In genomic region chr9:118040218-118041021, GRCm38 (mm10) we compare ENCODE assay signal across 7 mouse cellular contexts. TPM values are rescaled to one million over a fixed set of nuclear protein-coding genes. Genes with fewer than 3 reads are reported as not detected.
DNase-seq lines count a peak whose midpoint lies in the region; ATAC-seq lines count a peak whose summit lies in the region.

Gene Azi2, plus strand, starts transcription at chr9:118040499.

- no peaks in the 10 kb centered on the region for H3K27me3 ChIP-seq in intestine, embryonic 15.5 days (replicated peaks)
- no peaks in the 10 kb centered on the region for H3K27me3 ChIP-seq in midbrain, embryonic 10.5 days (ENCODE audit: low read depth, poor library complexity, severe bottlenecking)

- peak; percentile 99 for ATAC-seq in intestine, embryonic 15.5 days

- H3K9ac ChIP-seq in intestine, embryonic 15.5 days: peak within 1 kb of the TSS; percentile 86

- peak within 1 kb of the TSS; percentile 85 for H3K4me2 ChIP-seq in intestine, embryonic 15.5 days (replicated peaks)

- peak; percentile 98 for DNase-seq in adrenal gland, adult 2 months
- DNase-seq in embryo, embryonic 11.5 days (ENCODE audit: low read depth, low spot score): peak; percentile 98
- peak; percentile 96 to 97 for DNase-seq in gastrocnemius, postnatal 36 days
- DNase-seq in left cerebral cortex, postnatal 25 days (ENCODE audit: low spot score in 2 of 2): peak; percentile 99 to 100
- DNase-seq in midbrain, embryonic 10.5 days (ENCODE audit: low spot score): peak; percentile 97
- peak; percentile 98 for DNase-seq in right cerebral cortex, postnatal 4 days

- peak within 1 kb of the TSS; percentile 96 for H3K27ac ChIP-seq in intestine, embryonic 15.5 days
- H3K27ac ChIP-seq in midbrain, embryonic 10.5 days (replicated peaks): peak within 1 kb of the TSS; percentile 96

- 0 out of 2 replicates have a peak, but pooled peaks cover 3% of the 10 kb centered on the region for H3K4me1 ChIP-seq in intestine, embryonic 15.5 days (replicated peaks)
- peaks cover 16% of the 10 kb centered on the region for H3K4me1 ChIP-seq in midbrain, embryonic 10.5 days

- H3K36me3 ChIP-seq in intestine, embryonic 15.5 days: no peaks in the 10 kb centered on the region
- H3K36me3 ChIP-seq in midbrain, embryonic 10.5 days: peaks cover 3% of the 10 kb centered on the region

- peak within 1 kb of the TSS; percentile 88 for H3K4me3 ChIP-seq in intestine, embryonic 15.5 days (replicated peaks)
- peak within 1 kb of the TSS; percentile 81 for H3K4me3 ChIP-seq in midbrain, embryonic 10.5 days

- WGBS in intestine, embryonic 15.5 days: under 1% methylated on average over 87 of the region's 87 CpGs
- under 1% methylated on average over 87 of the region's 87 CpGs for WGBS in midbrain, embryonic 10.5 days

- H3K9me3 ChIP-seq in intestine, embryonic 15.5 days: no peaks in the 10 kb centered on the region
- H3K9me3 ChIP-seq in midbrain, embryonic 10.5 days (replicated peaks): no peaks in the 10 kb centered on the region

- intact Hi-C loops in gastrocnemius, postnatal 36 days (cut with DNase I): loop anchor here (2.0 kb wide), 1 partner anchor 110 kb away; the partner anchor contains the start of gene Cmc1
- intact Hi-C loops in left cerebral cortex, postnatal 25 days (cut with DNase I): loop anchor here (5.0 kb wide), 2 partner anchors 112 to 467 kb away; partner anchors contain the start of genes Cmc1 and Golga4

RNA-seq across cellular contexts. Expression of gene Azi2, which starts in this region (rescaled TPM):
- 10 to 100 TPM; 68.6 to 76.7 TPM for total RNA-seq in adrenal gland, adult 2 months (2021)
- 36.8 and 37.5 TPM in 2 replicates for polyA plus RNA-seq in adrenal gland, adult 2 months (2012; rRNA removed)
- 10 to 100 TPM; 29.7 to 38.7 TPM for total RNA-seq in gastrocnemius, postnatal 36 days (2021)
- 80.8 and 81.3 TPM in 2 replicates for polyA plus RNA-seq in intestine, embryonic 15.5 days (2015; fragmentation: Nextera tagmentation; extraction: Ambion mirVana)
- 10 to 100 TPM; 75.9 to 88.4 TPM for total RNA-seq in left cerebral cortex, postnatal 25 days (2021)
- polyA plus RNA-seq in midbrain, embryonic 10.5 days (2016; fragmentation: Nextera tagmentation; extraction: Ambion mirVana): 57.5 and 63.1 TPM in 2 replicates

Comparison
In these comparisons a context has a peak if more than half of its experiments do, and no peak if none do; other contexts are left out.
1. Peak in every context shown above with its lines: DNase-seq, ATAC-seq, H3K4me3 ChIP-seq and H3K27ac ChIP-seq.